Mouse (Mus musculus) megakaryocyte, embryonic 14.5 days (primary cell): ENCODE data around the gene Faf2.

Experiments used
- FLI1 ChIP-seq: IDR thresholded peaks from 2 replicates; pipeline ENCODE4 v1.6.1; 2012; ENCODE audit warnings: low read length, inconsistent platforms, mixed read lengths
- GATA1 ChIP-seq: IDR thresholded peaks from 3 replicates; pipeline ENCODE4 v1.6.1; 2012; ENCODE audit warnings: mixed read lengths, low read length, inconsistent platforms, borderline replicate concordance

DNA sequence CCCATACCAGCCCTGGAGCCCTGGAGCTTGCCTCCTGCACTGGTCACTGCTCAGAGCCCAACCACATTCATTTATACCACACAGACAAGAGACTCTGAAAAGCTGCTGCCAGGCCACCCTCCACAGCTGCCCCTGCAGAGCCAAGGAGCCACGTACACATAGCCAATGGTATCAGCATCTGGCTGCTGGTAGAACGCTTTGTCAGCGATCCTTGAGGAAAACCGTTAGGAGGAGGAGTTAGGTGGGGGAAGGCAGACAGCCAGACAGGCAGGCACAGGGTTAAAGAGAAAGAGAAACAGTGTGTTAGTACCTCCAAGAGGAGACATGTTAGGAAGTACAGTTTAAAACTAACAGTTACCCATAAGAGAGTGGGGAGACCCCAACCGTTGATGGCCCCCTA lies 24.7 kb upstream of the Faf2 start:
- TF ChIP-seq GATA1 (no peak), FLI1 (no peak)
